Mouse (Mus musculus): ENCODE data around the gene Tns1. TPM values are rescaled to one million over a fixed set of nuclear protein-coding genes. Genes with fewer than 3 reads are reported as not detected.

Gene Tns1
- polyA plus RNA-seq, 1 experiment, result 400 TPM

DNA sequence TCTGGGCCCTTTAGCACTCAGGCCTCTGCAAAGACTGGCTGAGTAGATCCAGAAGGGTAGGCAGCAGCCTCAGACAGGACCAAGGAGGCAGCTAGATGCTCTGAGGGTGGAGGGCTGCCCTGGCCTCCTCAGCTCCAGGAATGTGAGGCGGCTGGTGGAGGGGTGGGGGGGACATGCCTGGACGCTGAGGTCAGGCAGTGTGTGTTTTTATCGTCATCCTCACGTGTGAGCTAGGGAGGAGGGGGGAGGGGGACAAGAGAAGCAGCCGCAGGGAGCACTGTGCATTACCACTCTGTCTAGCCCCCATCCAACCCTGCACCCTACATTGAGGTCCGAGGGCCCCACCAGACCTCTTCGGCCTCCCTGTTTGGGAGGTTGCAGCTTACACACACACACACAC is 70.2 kb downstream of the Tns1 start:
- H3K4me3 ChIP-seq (ENCODE audit: insufficient read depth, low read depth, low read length), result no peak overlapping the region
- WGBS, result 36% methylated on average over 7 of the region's 7 CpGs
- H3K4me1 ChIP-seq (ENCODE audit: control insufficient read depth, insufficient read depth, low read length), result peaks cover 73% of the 10 kb centered on the region
- H3K27ac ChIP-seq (ENCODE audit: insufficient read depth, low read depth, low read length), result peak overlapping the region; percentile 49
- H3K36me3 ChIP-seq (ENCODE audit: control insufficient read depth, insufficient read depth, low read length), result no peaks in the 10 kb centered on the region
- TF ChIP-seq CTCF (conservative IDR thresholded peaks at IDR 0.05; ENCODE audit: insufficient read depth, insufficient read length, low read depth, low read length), result no peak
- no peak for TF ChIP-seq POLR2A (IDR thresholded peaks at IDR 0.05; ENCODE audit: low read depth, low read length)
- no peak for DNase-seq
- no peaks in the 10 kb centered on the region for H3K27me3 ChIP-seq (replicated peaks; ENCODE audit: control insufficient read depth, insufficient read depth, low read length)

DNA sequence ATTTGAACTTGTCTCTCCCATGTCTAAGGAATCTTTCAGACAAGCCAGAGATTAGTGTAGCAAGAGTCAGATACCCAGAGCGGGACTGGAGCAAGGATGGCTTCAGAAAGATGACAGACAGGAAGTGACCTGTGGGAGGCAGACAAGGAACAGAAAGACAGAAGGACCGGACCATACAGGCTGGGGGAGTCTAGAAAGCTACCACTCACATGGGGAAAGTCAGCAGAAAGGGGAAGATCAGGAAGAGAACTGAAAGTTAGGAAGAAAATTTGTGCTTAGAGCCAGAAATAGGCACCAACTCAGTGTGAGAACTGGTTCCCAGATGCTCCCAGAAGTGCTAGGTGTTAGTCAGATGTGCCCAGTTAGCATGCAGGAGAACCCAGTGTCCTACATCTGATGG is 71.2 kb downstream of the Tns1 start:
- TF ChIP-seq CTCF (conservative IDR thresholded peaks at IDR 0.05; ENCODE audit: insufficient read depth, insufficient read length, low read depth, low read length) (no peak), POLR2A (IDR thresholded peaks at IDR 0.05; ENCODE audit: low read depth, low read length) (no peak)
- no peaks in the 10 kb centered on the region for H3K36me3 ChIP-seq (ENCODE audit: control insufficient read depth, insufficient read depth, low read length)
- H3K4me1 ChIP-seq (ENCODE audit: control insufficient read depth, insufficient read depth, low read length), result peaks cover 74% of the 10 kb centered on the region
- DNase-seq, result no peak
- no peak overlapping the region for H3K27ac ChIP-seq (ENCODE audit: insufficient read depth, low read depth, low read length)
- H3K27me3 ChIP-seq (replicated peaks; ENCODE audit: control insufficient read depth, insufficient read depth, low read length), result no peaks in the 10 kb centered on the region
- 74% methylated on average over 2 of the region's 2 CpGs for WGBS
- H3K4me3 ChIP-seq (ENCODE audit: insufficient read depth, low read depth, low read length), result no peak overlapping the region

DNA sequence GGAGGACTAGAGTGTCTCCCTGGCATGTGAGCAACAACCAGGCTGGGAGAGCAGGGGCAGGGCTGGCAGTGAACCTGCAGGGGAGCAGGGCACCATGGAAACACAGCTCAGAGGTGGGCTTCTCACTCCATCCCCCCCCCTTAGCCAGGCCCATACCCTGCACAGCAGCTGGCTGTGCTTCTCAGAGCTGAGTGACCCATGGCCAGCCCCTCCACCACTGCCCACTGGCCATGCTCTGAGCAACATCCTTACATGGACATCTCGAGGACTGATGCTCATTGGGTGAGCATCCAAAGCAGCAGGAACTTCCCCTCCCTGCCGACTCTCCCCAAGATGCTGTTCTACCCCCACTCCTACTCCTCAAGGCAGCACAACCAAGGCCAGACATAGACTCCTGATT is 72.9 kb downstream of the Tns1 start:
- no peaks in the 10 kb centered on the region for H3K27me3 ChIP-seq (replicated peaks; ENCODE audit: control insufficient read depth, insufficient read depth, low read length)
- TF ChIP-seq CTCF (conservative IDR thresholded peaks at IDR 0.05; ENCODE audit: insufficient read depth, insufficient read length, low read depth, low read length), result no peak
- TF ChIP-seq POLR2A (IDR thresholded peaks at IDR 0.05; ENCODE audit: low read depth, low read length), result no peak
- 42% methylated on average over 2 of the region's 2 CpGs for WGBS
- peaks cover 73% of the 10 kb centered on the region for H3K4me1 ChIP-seq (ENCODE audit: control insufficient read depth, insufficient read depth, low read length)
- no peaks in the 10 kb centered on the region for H3K36me3 ChIP-seq (ENCODE audit: control insufficient read depth, insufficient read depth, low read length)
- no peak overlapping the region; the same call in 1 of the 2 replicates for H3K27ac ChIP-seq (ENCODE audit: insufficient read depth, low read depth, low read length)
- no peak for DNase-seq
- H3K4me3 ChIP-seq (ENCODE audit: insufficient read depth, low read depth, low read length), result no peak overlapping the region

DNA sequence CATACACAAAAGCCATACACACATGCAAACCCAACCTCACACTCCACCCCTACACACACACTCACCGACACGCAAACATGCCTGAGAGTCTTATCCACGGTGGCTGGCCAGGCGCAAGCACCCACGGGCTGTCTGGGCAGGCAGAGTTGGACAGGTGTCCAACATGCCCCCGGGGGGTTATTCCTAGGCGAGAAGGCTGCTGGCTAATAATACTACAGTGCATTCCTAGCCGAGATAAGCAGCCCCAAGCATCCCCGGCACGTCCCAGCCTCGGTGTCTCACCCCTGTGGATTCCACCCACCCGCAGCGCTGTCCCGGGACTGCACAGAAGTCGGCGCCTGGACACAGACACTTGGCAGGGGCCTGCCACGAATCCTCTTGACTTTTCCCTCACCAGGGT is 74.8 kb downstream of the Tns1 start:
- H3K4me1 ChIP-seq (ENCODE audit: control insufficient read depth, insufficient read depth, low read length), result peaks cover 74% of the 10 kb centered on the region
- H3K27ac ChIP-seq (ENCODE audit: insufficient read depth, low read depth, low read length), result peak overlapping the region; percentile 40
- TF ChIP-seq POLR2A (IDR thresholded peaks at IDR 0.05; ENCODE audit: low read depth, low read length), result no peak
- no peak for TF ChIP-seq CTCF (conservative IDR thresholded peaks at IDR 0.05; ENCODE audit: insufficient read depth, insufficient read length, low read depth, low read length)
- 60% methylated on average over 17 of the region's 17 CpGs for WGBS
- H3K4me3 ChIP-seq (ENCODE audit: insufficient read depth, low read depth, low read length), result no peak overlapping the region
- no peak for DNase-seq
- H3K27me3 ChIP-seq (replicated peaks; ENCODE audit: control insufficient read depth, insufficient read depth, low read length), result no peaks in the 10 kb centered on the region
- no peaks in the 10 kb centered on the region for H3K36me3 ChIP-seq (ENCODE audit: control insufficient read depth, insufficient read depth, low read length)

DNA sequence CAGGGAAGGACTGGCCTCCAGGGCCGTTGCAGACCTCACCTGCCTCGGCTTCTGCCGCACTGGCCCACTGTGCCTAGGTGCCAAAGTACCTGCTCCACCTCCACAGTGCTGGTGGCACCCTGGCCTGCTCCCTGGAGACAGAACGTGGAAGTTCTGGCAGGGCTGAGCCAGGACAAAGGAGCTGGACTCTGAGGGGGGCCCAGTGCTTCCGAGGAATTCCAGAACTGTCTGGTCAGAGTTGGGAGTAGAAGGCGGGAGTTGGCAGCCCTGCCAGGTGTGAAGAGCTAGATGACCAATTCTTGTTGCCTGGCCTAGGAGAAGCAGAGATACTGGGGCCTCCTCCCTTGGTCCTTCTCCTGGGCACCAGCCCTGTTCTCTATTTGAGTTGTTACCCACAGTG is 76.5 kb downstream of the Tns1 start:
- H3K4me3 ChIP-seq (ENCODE audit: insufficient read depth, low read depth, low read length), result no peak overlapping the region
- TF ChIP-seq POLR2A (IDR thresholded peaks at IDR 0.05; ENCODE audit: low read depth, low read length), result no peak
- TF ChIP-seq CTCF (conservative IDR thresholded peaks at IDR 0.05; ENCODE audit: insufficient read depth, insufficient read length, low read depth, low read length), result peak; percentile 45; the same call in 1 of the 2 replicates
- peaks cover 69% of the 10 kb centered on the region for H3K4me1 ChIP-seq (ENCODE audit: control insufficient read depth, insufficient read depth, low read length)
- peak; percentile 97 for DNase-seq
- no peaks in the 10 kb centered on the region for H3K36me3 ChIP-seq (ENCODE audit: control insufficient read depth, insufficient read depth, low read length)
- peak overlapping the region; percentile 92 for H3K27ac ChIP-seq (ENCODE audit: insufficient read depth, low read depth, low read length)
- WGBS, result 31% methylated on average over 6 of the region's 6 CpGs
- no peaks in the 10 kb centered on the region for H3K27me3 ChIP-seq (replicated peaks; ENCODE audit: control insufficient read depth, insufficient read depth, low read length)

DNA sequence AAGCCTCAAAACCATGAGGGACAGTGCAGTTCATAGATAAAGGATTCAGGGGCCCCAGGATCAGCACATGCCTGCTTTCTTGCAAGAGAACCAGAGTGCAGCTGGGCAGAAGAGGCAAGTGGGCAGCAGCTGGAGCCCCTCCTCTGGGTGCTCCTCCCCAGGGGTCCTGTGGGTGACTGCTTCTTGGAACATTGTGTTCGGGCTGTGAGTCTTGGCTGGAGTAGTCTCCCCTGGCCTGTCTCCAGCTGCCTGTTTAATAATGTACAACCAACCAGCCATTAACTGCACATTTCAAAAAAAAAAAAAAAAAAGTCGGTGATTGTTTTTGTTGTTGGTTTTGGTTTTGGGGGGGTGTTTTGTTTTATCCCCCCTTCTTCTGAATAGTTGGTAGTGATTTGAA is 76.9 kb downstream of the Tns1 start:
- H3K4me1 ChIP-seq (ENCODE audit: control insufficient read depth, insufficient read depth, low read length), result peaks cover 70% of the 10 kb centered on the region
- DNase-seq, result peak; percentile 95

DNA sequence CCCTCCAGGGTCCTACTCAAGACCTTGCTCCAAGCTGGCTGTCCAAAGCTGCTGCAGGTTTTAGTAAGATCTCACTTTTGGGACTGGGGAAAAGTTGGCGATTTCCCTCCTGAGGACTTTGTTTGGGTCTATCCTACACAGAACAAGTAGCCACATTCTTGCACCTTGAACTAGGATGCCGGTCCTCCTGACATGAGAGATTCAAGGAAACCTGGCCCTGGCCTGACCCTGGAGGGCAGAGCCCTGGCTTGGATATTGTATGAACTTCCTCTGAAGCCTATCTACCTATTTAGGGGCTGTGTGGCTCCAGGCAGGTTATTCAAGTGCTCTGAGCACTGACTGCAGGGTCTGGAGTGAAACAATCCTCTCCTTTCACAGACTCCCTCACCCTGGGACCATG is 79.2 kb downstream of the Tns1 start:
- no peaks in the 10 kb centered on the region for H3K27me3 ChIP-seq (replicated peaks; ENCODE audit: control insufficient read depth, insufficient read depth, low read length)
- peak; percentile 76 for DNase-seq
- TF ChIP-seq POLR2A (IDR thresholded peaks at IDR 0.05; ENCODE audit: low read depth, low read length) (no peak), CTCF (conservative IDR thresholded peaks at IDR 0.05; ENCODE audit: insufficient read depth, insufficient read length, low read depth, low read length) (no peak)
- WGBS, result 48% methylated on average over 2 of the region's 2 CpGs
- H3K4me3 ChIP-seq (ENCODE audit: insufficient read depth, low read depth, low read length), result no peak overlapping the region
- peaks cover 73% of the 10 kb centered on the region for H3K4me1 ChIP-seq (ENCODE audit: control insufficient read depth, insufficient read depth, low read length)
- no peaks in the 10 kb centered on the region for H3K36me3 ChIP-seq (ENCODE audit: control insufficient read depth, insufficient read depth, low read length)
- H3K27ac ChIP-seq (ENCODE audit: insufficient read depth, low read depth, low read length), result peak overlapping the region; percentile 70

More for the DNA sequence above, 76.9 kb downstream of the Tns1 start:
- no peaks in the 10 kb centered on the region for H3K27me3 ChIP-seq (replicated peaks; ENCODE audit: control insufficient read depth, insufficient read depth, low read length)
- no peaks in the 10 kb centered on the region for H3K36me3 ChIP-seq (ENCODE audit: control insufficient read depth, insufficient read depth, low read length)
- no peak overlapping the region for H3K4me3 ChIP-seq (ENCODE audit: insufficient read depth, low read depth, low read length)
- H3K27ac ChIP-seq (ENCODE audit: insufficient read depth, low read depth, low read length), result peak overlapping the region; percentile 92
- WGBS, result 12% methylated on average over 2 of the region's 2 CpGs
- no peak for TF ChIP-seq CTCF (conservative IDR thresholded peaks at IDR 0.05; ENCODE audit: insufficient read depth, insufficient read length, low read depth, low read length)
- peak; percentile 30 for TF ChIP-seq POLR2A (IDR thresholded peaks at IDR 0.05; ENCODE audit: low read depth, low read length)
